21 mouse cellular contexts compared by ENCODE assay signal in genomic region chr8:57441556-57441955, GRCm38 (mm10). TPM values are rescaled to one million over a fixed set of nuclear protein-coding genes. Genes with fewer than 3 reads are reported as not detected.
"Had no signal": no experiment of that assay in that cellular context is flagged by ENCODE, and none has a peak within 500 bp of the region (broad histone marks: within the 10 kb centered on the region; RNA-seq: fewer than 3 reads in every experiment).

No protein-coding gene starts in this region.

- H3K4me1 ChIP-seq: liver, embryonic 15.5 days; neural tube, embryonic 12.5 days had no signal

- ATAC-seq: liver, postnatal 0 days; midbrain, embryonic 16.5 days had no signal

- H3K4me3 ChIP-seq: liver, embryonic 15.5 days; lung, embryonic 15.5 days; midbrain, embryonic 10.5 days; midbrain, embryonic 12.5 days; neural tube, embryonic 12.5 days; stomach, embryonic 15.5 days had no signal

- H3K27me3 ChIP-seq: liver, embryonic 15.5 days; lung, embryonic 15.5 days; midbrain, embryonic 12.5 days; neural tube, embryonic 12.5 days; stomach, embryonic 15.5 days had no signal

- DNase-seq: liver, postnatal 0 days; lung, adult 2 months; lung, postnatal 10 days; lung, postnatal 4 days; midbrain, embryonic 14.5 days; retina, postnatal 1 day; right cerebral cortex, adult 18-20 months; right cerebral cortex, postnatal 25 days; thymus, adult 2 months; thymus, postnatal 25 days; thymus, postnatal 4 days had no signal

- H3K27ac ChIP-seq: liver, embryonic 15.5 days; lung, embryonic 15.5 days; midbrain, embryonic 10.5 days; midbrain, embryonic 12.5 days; neural tube, embryonic 12.5 days; stomach, embryonic 15.5 days; stomach, postnatal 0 days had no signal

- H3K4me2 ChIP-seq: liver, embryonic 15.5 days; lung, embryonic 15.5 days; midbrain, embryonic 12.5 days; neural tube, embryonic 12.5 days; stomach, embryonic 15.5 days had no signal

- H3K9me3 ChIP-seq: liver, embryonic 15.5 days; lung, embryonic 15.5 days; midbrain, embryonic 10.5 days; midbrain, embryonic 12.5 days; neural tube, embryonic 12.5 days; stomach, embryonic 15.5 days had no signal

- H3K9ac ChIP-seq: liver, embryonic 15.5 days; liver, postnatal 0 days; lung, embryonic 15.5 days; midbrain, embryonic 12.5 days; neural tube, embryonic 12.5 days; stomach, embryonic 15.5 days had no signal

- H3K36me3 ChIP-seq: liver, embryonic 15.5 days; lung, embryonic 15.5 days; midbrain, embryonic 10.5 days; midbrain, embryonic 12.5 days; neural tube, embryonic 12.5 days; stomach, embryonic 15.5 days had no signal

RNA-seq across cellular contexts. Expression of gene Scrg1, which starts 14.2 kb away (rescaled TPM):
- total RNA-seq: megakaryocyte-erythroid progenitor cell, adult 5-6 weeks had no signal
- polyA plus RNA-seq: midbrain, embryonic 12.5 days; testis, adult 2 months had no signal
